In the genomic region with DNA sequence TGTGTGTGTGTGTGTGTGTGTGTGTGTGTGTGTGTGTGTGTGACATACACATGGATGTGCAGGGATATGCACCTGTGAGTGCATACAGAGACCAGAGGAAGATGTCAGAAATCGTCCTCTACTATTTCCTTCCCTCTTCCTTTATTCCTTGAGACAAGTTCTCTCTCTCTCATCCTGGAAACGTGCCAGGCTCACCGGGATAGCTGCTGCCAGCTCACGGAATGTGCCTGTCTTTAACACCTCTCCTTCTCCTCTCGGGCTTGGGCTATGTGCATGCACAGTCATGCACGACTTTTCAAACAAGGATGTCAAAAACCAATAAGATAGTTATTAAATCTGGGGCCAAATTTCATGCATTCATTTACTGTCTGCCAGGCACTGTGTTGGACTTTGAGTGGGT, we compare ENCODE assay signal across 30 mouse cellular contexts. TPM values are rescaled to one million over a fixed set of nuclear protein-coding genes. Genes with fewer than 3 reads are reported as not detected.
A peak's percentile ranks its signal among the peaks of the same experiment; 100 is the strongest.
DNase-seq lines count a peak whose midpoint lies in the region; ATAC-seq lines count a peak whose summit lies in the region.
"Had no signal": no experiment of that assay in that cellular context is flagged by ENCODE, and none has a peak within 500 bp of the region (broad histone marks: within the 10 kb centered on the region; RNA-seq: fewer than 3 reads in every experiment).

No protein-coding gene starts in this region.

- 62% methylated on average over 6 of the region's 6 CpGs for WGBS in embryonic facial prominence, embryonic 14.5 days
- 88% methylated on average over 6 of the region's 6 CpGs for WGBS in embryonic facial prominence, embryonic 10.5 days
- 69% methylated on average over 6 of the region's 6 CpGs for WGBS in heart, embryonic 10.5 days

- DNase-seq in cerebellum, adult 11 months = peak; percentile 10
- no peak for DNase-seq in cerebellum, postnatal 4 days (ENCODE audit: low spot score in 2 of 2)
- DNase-seq in embryonic facial prominence, embryonic 14.5 days (ENCODE audit: low spot score) = peak; percentile 46
- no peak for DNase-seq in embryonic facial prominence, embryonic 10.5 days (ENCODE audit: low spot score)
- DNase-seq in heart, postnatal 4 days = peak; percentile 43
- no peak for DNase-seq in heart, embryonic 10.5 days (ENCODE audit: low spot score)
- peak; percentile 33 for DNase-seq in brain, adult 2 months (ENCODE audit: low read depth, low spot score)
- DNase-seq in embryo, embryonic 10 days (ENCODE audit: low spot score) = no peak
- DNase-seq: adrenal gland, adult 2 months; adrenal gland, postnatal 36 days; forebrain, postnatal 0 days; gastrocnemius, postnatal 10 days; kidney, adult 9 months; kidney, postnatal 14 days had no signal

- no peak overlapping the region for H3K27ac ChIP-seq in embryonic facial prominence, embryonic 14.5 days (replicated peaks; ENCODE audit: low read depth, low read length)
- no peak overlapping the region for H3K27ac ChIP-seq in embryonic facial prominence, embryonic 10.5 days (replicated peaks)
- no peak overlapping the region for H3K27ac ChIP-seq in heart, embryonic 10.5 days
- H3K27ac ChIP-seq: embryonic facial prominence, embryonic 15.5 days; forebrain, embryonic 12.5 days; hindbrain, embryonic 14.5 days; left cerebral cortex, adult 2 months; limb, embryonic 13.5 days; lung, embryonic 15.5 days; midbrain, embryonic 10.5 days had no signal

- no peak for ATAC-seq in embryonic facial prominence, embryonic 14.5 days (ENCODE audit: low read depth)
- ATAC-seq: activated CD4-positive, CD25-positive, alpha-beta regulatory T cell, adult 4 months; forebrain, postnatal 0 days; intestine, postnatal 0 days had no signal

- peaks cover 43% of the 10 kb centered on the region for H3K36me3 ChIP-seq in embryonic facial prominence, embryonic 14.5 days (ENCODE audit: control insufficient read depth, insufficient read depth, low read length)
- peaks cover 38% of the 10 kb centered on the region for H3K36me3 ChIP-seq in embryonic facial prominence, embryonic 10.5 days (replicated peaks)
- peaks cover 39% of the 10 kb centered on the region for H3K36me3 ChIP-seq in heart, embryonic 10.5 days

- no peaks in the 10 kb centered on the region for H3K9me3 ChIP-seq in embryonic facial prominence, embryonic 14.5 days (ENCODE audit: control insufficient read depth, low read length)
- H3K9me3 ChIP-seq in embryonic facial prominence, embryonic 10.5 days = no peaks in the 10 kb centered on the region
- H3K9me3 ChIP-seq in heart, embryonic 10.5 days = no peaks in the 10 kb centered on the region
- H3K9me3 ChIP-seq: embryonic facial prominence, embryonic 15.5 days; forebrain, embryonic 12.5 days; limb, embryonic 13.5 days; lung, embryonic 15.5 days; midbrain, embryonic 10.5 days had no signal

- H3K4me3 ChIP-seq in embryonic facial prominence, embryonic 14.5 days (ENCODE audit: low read depth, low read length) = no peak overlapping the region
- no peak overlapping the region for H3K4me3 ChIP-seq in embryonic facial prominence, embryonic 10.5 days
- no peak overlapping the region for H3K4me3 ChIP-seq in heart, embryonic 10.5 days
- H3K4me3 ChIP-seq: embryonic facial prominence, embryonic 15.5 days; forebrain, embryonic 12.5 days; left cerebral cortex, adult 2 months; limb, embryonic 13.5 days; lung, embryonic 15.5 days; midbrain, embryonic 10.5 days had no signal

- H3K9ac ChIP-seq in embryonic facial prominence, embryonic 14.5 days (ENCODE audit: low read depth, low read length) = no peak overlapping the region
- H3K9ac ChIP-seq: embryonic facial prominence, embryonic 15.5 days; forebrain, embryonic 12.5 days; forebrain, postnatal 0 days; hindbrain, embryonic 14.5 days; limb, embryonic 13.5 days; lung, embryonic 15.5 days had no signal

- H3K4me2 ChIP-seq in embryonic facial prominence, embryonic 14.5 days (ENCODE audit: low read depth, low read length) = no peak overlapping the region
- H3K4me2 ChIP-seq: embryonic facial prominence, embryonic 15.5 days; forebrain, embryonic 12.5 days; hindbrain, embryonic 14.5 days; limb, embryonic 13.5 days; liver, embryonic 11.5 days; lung, embryonic 15.5 days had no signal

- no peaks in the 10 kb centered on the region for H3K4me1 ChIP-seq in embryonic facial prominence, embryonic 14.5 days (ENCODE audit: control insufficient read depth, insufficient read depth, low read length)
- H3K4me1 ChIP-seq in embryonic facial prominence, embryonic 10.5 days = no peaks in the 10 kb centered on the region
- peaks cover 63% of the 10 kb centered on the region for H3K4me1 ChIP-seq in heart, embryonic 10.5 days
- H3K4me1 ChIP-seq: embryonic facial prominence, embryonic 15.5 days; limb, embryonic 13.5 days; lung, embryonic 15.5 days had no signal

- H3K27me3 ChIP-seq in embryonic facial prominence, embryonic 14.5 days (replicated peaks; ENCODE audit: control insufficient read depth, insufficient read depth, low read length) = no peaks in the 10 kb centered on the region
- no peaks in the 10 kb centered on the region for H3K27me3 ChIP-seq in embryonic facial prominence, embryonic 10.5 days (replicated peaks; ENCODE audit: low read depth, poor library complexity, severe bottlenecking)
- H3K27me3 ChIP-seq in heart, embryonic 10.5 days (ENCODE audit: insufficient read depth, poor library complexity, severe bottlenecking) = no peaks in the 10 kb centered on the region
- H3K27me3 ChIP-seq: CH12.LX; embryonic facial prominence, embryonic 15.5 days; forebrain, embryonic 12.5 days; limb, embryonic 13.5 days; lung, embryonic 15.5 days had no signal

RNA-seq across cellular contexts. Expression of a gene that starts 8.6 kb away (rescaled TPM):
- polyA plus RNA-seq in embryonic facial prominence, embryonic 14.5 days (2014; fragmentation: Nextera tagmentation; extraction: Ambion mirVana) = 4.8 and 6.6 TPM in 2 replicates
- 4.2 and 4.9 TPM in 2 replicates for polyA plus RNA-seq in embryonic facial prominence, embryonic 10.5 days (2016; fragmentation: Nextera tagmentation; extraction: Ambion mirVana)
- total RNA-seq in heart, postnatal 4 days (2021) = 100 to 1,000 TPM; 233 to 249 TPM
- 31.3 and 57.0 TPM in 2 replicates for polyA plus RNA-seq in heart, embryonic 10.5 days (2016; fragmentation: Nextera tagmentation; extraction: Ambion mirVana)
- total RNA-seq: hematopoietic stem cell, adult 5-6 weeks; megakaryocyte progenitor cell, adult 5-6 weeks; monocyte, adult 5-6 weeks had no signal
- polyA plus RNA-seq: C2C12 had no signal

RNA-seq across cellular contexts. Expression of a gene that starts 12.6 kb away (rescaled TPM):
- 5.9 and 8.2 TPM in 2 replicates for polyA plus RNA-seq in embryonic facial prominence, embryonic 14.5 days (2014; fragmentation: Nextera tagmentation; extraction: Ambion mirVana)
- 8.4 and 8.7 TPM in 2 replicates for polyA plus RNA-seq in embryonic facial prominence, embryonic 10.5 days (2016; fragmentation: Nextera tagmentation; extraction: Ambion mirVana)
- total RNA-seq in heart, postnatal 4 days (2021) = 1 to 10 TPM; 4.4 to 4.5 TPM
- 8.1 and 10.4 TPM in 2 replicates for polyA plus RNA-seq in heart, embryonic 10.5 days (2016; fragmentation: Nextera tagmentation; extraction: Ambion mirVana)

RNA-seq across cellular contexts. Expression of a gene that starts 48.7 kb away (rescaled TPM):
- polyA plus RNA-seq in embryonic facial prominence, embryonic 14.5 days (2014; fragmentation: Nextera tagmentation; extraction: Ambion mirVana) = 0.07 and 0.24 TPM in 2 replicates
- not detected in 2 replicates for polyA plus RNA-seq in embryonic facial prominence, embryonic 10.5 days (2016; fragmentation: Nextera tagmentation; extraction: Ambion mirVana)
- not detected for total RNA-seq in heart, postnatal 4 days (2021)
- polyA plus RNA-seq in heart, embryonic 10.5 days (2016; fragmentation: Nextera tagmentation; extraction: Ambion mirVana) = not detected in 2 replicates
- total RNA-seq: adrenal gland, adult 2 months; adrenal gland, postnatal 36 days had no signal
- polyA plus RNA-seq: C2C12; forebrain, embryonic 12.5 days; heart, embryonic 14.5 days; limb, embryonic 13.5 days; liver, embryonic 11.5 days had no signal

Comparison
In these comparisons a context has a peak if more than half of its experiments do, and no peak if none do; other contexts are left out.
1. DNase-seq: peak in cerebellum, adult 11 months (single experiment), embryonic facial prominence, embryonic 14.5 days (single experiment), heart, postnatal 4 days (single experiment) and brain, adult 2 months (single experiment); none in cerebellum, postnatal 4 days (0 of 2), embryonic facial prominence, embryonic 10.5 days (single experiment), heart, embryonic 10.5 days (single experiment) and embryo, embryonic 10 days (single experiment).